Mouse (Mus musculus) stomach, postnatal 0 days (tissue): ENCODE results near the gene Slc36a4.

Experiments used
- CTCF ChIP-seq: IDR thresholded peaks from 2 replicates; pipeline ENCODE4 v1.5.1; 2016; ENCODE audit warnings: antibody characterized with exemption, low read depth, mild to moderate bottlenecking, moderate library complexity
- EP300 ChIP-seq: optimal IDR thresholded peaks from 2 replicates; pipeline ENCODE3; 2016; ENCODE audit warnings: antibody characterized with exemption

- no peak for TF ChIP-seq EP300
- TF ChIP-seq CTCF: no peak
Observed at GRCm38 (mm10) chr9:15717363-15717762, 7.8 kb downstream of the Slc36a4 start.
